Mouse (Mus musculus) forebrain, embryonic 11.5 days (tissue): ENCODE measurements around the gene Rnf169. TPM values are rescaled to one million over a fixed set of nuclear protein-coding genes. Genes with fewer than 3 reads are reported as not detected.

Experiments
- ATAC-seq: fragments of 200-750 bp; cut with Nextera tagmentation; replicated peaks from 2 replicates; pipeline ENCODE4 v1.8.0; 2017; ENCODE audit warnings: moderate TSS enrichment; ENCODE audit not compliant: low FRiP score
- DNase-seq: peaks from one replicate; pipeline ENCODE4 v3.0.0-alpha.2; 2017; ENCODE audit warnings: low spot score
- H3K27ac ChIP-seq: fragments of 300-500 bp; sonication (generic); 2 replicates; pipeline ENCODE4 v1.5.1; 2014; ENCODE audit warnings: low read depth, low read length
- H3K27me3 ChIP-seq: fragments of 300-500 bp; sonication (generic); 2 replicates; pipeline ENCODE4 v1.6.1; 2014; ENCODE audit warnings: mild to moderate bottlenecking, low read length, mixed read lengths; ENCODE audit not compliant: control insufficient read depth, insufficient read depth
- H3K36me3 ChIP-seq: fragments of 300-500 bp; sonication (generic); 2 replicates; pipeline ENCODE4 v1.6.1; 2014; ENCODE audit warnings: mild to moderate bottlenecking, low read length, moderate library complexity, mixed read lengths; ENCODE audit not compliant: control insufficient read depth, insufficient read depth
- H3K4me1 ChIP-seq: fragments of 300-500 bp; sonication (generic); replicated peaks from 2 replicates; pipeline ENCODE4 v1.6.1; 2014; ENCODE audit warnings: low read length, mixed read lengths; ENCODE audit not compliant: control insufficient read depth, insufficient read depth
- H3K4me2 ChIP-seq: fragments of 300-500 bp; sonication (generic); 2 replicates; pipeline ENCODE4 v1.6.1; 2014; ENCODE audit warnings: low read depth, mild to moderate bottlenecking, low read length, moderate library complexity, mixed read lengths; ENCODE audit not compliant: severe bottlenecking
- H3K4me3 ChIP-seq: fragments of 300-500 bp; sonication (generic); 2 replicates; pipeline ENCODE4 v1.5.1; 2014; ENCODE audit warnings: low read depth, low read length
- H3K9ac ChIP-seq: fragments of 300-500 bp; sonication (generic); 2 replicates; pipeline ENCODE4 v1.6.1; 2014; ENCODE audit warnings: low read length
- H3K9me3 ChIP-seq: fragments of 300-500 bp; sonication (generic); 2 replicates; pipeline ENCODE4 v1.6.1; 2016; ENCODE audit warnings: low read length, mixed read lengths; ENCODE audit not compliant: control insufficient read depth
- WGBS: fragments of 180-500 bp; shearing (Covaris S2); extraction: QIAGEN DNeasy Blood & Tissue Kit; methylation state at CpG from one replicate; pipeline ENCODE4 v1.1.7; 2014; 5-methylcytosine and 5-hydroxymethylcytosine counted together
- polyA plus RNA-seq: library from polyadenylated mRNA; unstranded; fragments of >200 nt; fragmentation: Nextera tagmentation; extraction: Ambion mirVana; gene quantifications from 2 replicates; pipeline ENCODE4 v1.2.1, GENCODE M21; 2014

The Rnf169 gene
- polyA plus RNA-seq, 1 experiment from 2014 or later: 7.9 TPM

DNA sequence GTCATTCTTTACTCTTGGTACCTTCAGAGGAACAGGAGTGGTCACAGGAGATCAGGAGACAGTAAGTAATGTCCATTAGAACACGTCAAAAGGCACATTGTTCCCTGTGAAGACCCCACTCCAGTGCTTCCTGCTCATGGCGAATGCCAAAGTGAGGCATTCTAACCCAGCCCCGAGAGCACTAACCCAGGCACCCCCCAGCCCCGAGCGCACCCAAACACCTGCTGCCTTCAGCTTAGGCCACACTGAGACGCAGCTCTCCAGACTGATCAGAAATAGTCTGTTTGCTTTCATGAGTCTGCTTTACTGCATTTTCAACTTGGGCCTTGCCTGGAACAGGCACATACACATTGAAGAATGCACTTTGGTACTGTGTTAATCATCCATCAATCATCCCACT is 60.3 kb downstream of the Rnf169 start:
- H3K36me3 ChIP-seq: peaks cover 3% of the 10 kb centered on the region; the same call in 1 of the 2 replicates
- no peak overlapping the region for H3K4me2 ChIP-seq
- H3K4me1 ChIP-seq: peaks cover 9% of the 10 kb centered on the region
- DNase-seq: no peak
- no peak overlapping the region for H3K9ac ChIP-seq
- H3K4me3 ChIP-seq: no peak overlapping the region
- WGBS: 91% methylated on average over 6 of the region's 6 CpGs
- peaks cover 6% of the 10 kb centered on the region for H3K27me3 ChIP-seq
- ATAC-seq: no peak
- H3K9me3 ChIP-seq: no peaks in the 10 kb centered on the region
- H3K27ac ChIP-seq: no peak overlapping the region

DNA sequence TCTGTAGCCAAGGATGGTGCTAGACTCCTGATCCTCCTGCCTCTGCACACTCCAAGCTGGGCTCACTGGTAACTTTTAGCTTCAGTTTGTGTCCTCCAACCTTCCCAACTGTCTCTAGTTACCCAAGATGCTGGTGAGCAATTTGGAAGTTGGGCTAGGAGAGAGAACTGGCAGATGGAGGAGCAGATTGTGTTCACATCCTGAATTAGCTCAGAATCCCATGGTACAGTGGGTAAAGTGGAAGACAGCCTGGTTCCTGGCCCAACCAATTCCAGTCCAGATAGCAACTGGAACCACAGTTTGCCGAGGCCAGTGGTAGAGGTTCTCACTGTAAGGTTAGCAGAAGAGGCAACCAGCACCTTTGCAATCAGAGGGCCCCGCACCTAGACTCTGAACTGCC is 61.1 kb downstream of the Rnf169 start:
- 90% methylated on average over 2 of the region's 2 CpGs for WGBS
- Histone ChIP-seq H3K9me3 (no peaks in the 10 kb centered on the region), H3K27ac (no peak overlapping the region), H3K4me1 (peaks cover 9% of the 10 kb centered on the region), H3K4me2 (no peak overlapping the region), H3K9ac (no peak overlapping the region), H3K36me3 (peaks cover under 1% of the 10 kb centered on the region; the same call in 1 of the 2 replicates), H3K4me3 (no peak overlapping the region), H3K27me3 (peaks cover 6% of the 10 kb centered on the region)
- ATAC-seq (no peak), DNase-seq (no peak)

DNA sequence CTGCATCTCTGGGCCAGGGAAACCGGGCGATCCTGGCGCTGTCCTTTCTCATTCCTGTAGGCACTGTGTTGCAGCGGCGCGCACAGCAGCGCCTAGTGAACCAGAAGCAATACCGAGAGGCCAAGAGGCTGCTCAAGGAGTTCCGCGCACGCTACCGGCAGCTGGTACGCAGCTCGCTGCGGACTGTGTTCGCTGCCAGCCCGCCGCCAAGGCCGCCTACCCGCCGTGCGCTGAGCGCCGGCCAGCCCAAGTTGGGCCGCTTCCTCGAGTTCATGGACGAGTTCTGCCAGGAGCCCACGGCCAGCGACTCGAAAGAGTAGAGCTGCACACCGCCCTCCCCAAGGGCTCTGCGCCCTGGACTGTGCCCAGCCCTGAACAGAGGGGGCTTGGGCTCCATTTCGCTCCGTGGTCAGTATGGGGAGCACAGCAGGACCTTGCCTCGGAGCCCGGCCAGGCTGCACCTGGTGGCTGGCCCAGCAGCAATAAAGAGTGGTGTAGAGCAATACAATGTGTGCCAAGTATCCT is 62.9 kb downstream of the Rnf169 start:
- H3K4me2 ChIP-seq: peak overlapping the region; percentile 79
- peak overlapping the region; percentile 31 for H3K4me3 ChIP-seq
- peak overlapping the region; percentile 57 for H3K9ac ChIP-seq
- H3K4me1 ChIP-seq: peaks cover 9% of the 10 kb centered on the region
- no peak overlapping the region for H3K27ac ChIP-seq
- DNase-seq (peak; percentile 66), ATAC-seq (peak; percentile 68)
- WGBS: 1% methylated on average over 36 of the region's 36 CpGs
- H3K9me3 ChIP-seq: no peaks in the 10 kb centered on the region
- no peaks in the 10 kb centered on the region for H3K36me3 ChIP-seq
- peaks cover 6% of the 10 kb centered on the region for H3K27me3 ChIP-seq

DNA sequence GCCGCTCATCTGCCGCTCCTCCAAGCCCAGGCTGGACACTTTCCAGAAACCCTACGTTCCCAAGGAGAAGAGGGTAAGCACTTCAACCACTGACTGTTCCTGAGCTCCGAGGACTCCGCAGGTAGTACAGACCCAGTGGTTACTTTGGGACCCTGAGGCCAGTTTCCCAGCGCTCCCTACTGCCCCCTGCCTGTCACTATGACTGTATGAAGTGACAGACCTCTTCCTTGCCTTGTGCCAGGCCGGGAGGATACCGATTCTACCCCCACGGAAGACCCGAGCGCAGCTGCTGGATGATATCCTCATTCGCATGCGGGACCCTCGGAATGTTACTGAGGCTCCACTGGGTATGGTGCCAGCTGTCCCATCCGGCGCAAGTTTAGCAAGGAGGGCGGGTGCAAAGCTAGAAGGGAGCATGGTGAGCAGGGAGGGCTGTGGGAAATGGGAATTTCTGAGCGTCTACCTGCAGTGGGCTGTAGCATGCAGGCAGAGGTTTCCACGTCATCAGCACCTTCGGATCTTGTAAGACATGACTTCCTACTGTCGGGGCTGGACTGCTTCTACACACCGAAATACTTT is 63.4 kb downstream of the Rnf169 start:
- peak overlapping the region; percentile 57 for H3K9ac ChIP-seq
- peak overlapping the region; percentile 31 for H3K4me3 ChIP-seq
- WGBS: 5% methylated on average over 22 of the region's 22 CpGs
- peaks cover 9% of the 10 kb centered on the region for H3K4me1 ChIP-seq
- H3K27me3 ChIP-seq: peaks cover 6% of the 10 kb centered on the region
- H3K9me3 ChIP-seq: no peaks in the 10 kb centered on the region
- peak overlapping the region; percentile 79 for H3K4me2 ChIP-seq
- DNase-seq (peak; percentile 77), ATAC-seq (peak; percentile 47; the same call in 1 of the 2 replicates)
- H3K36me3 ChIP-seq: no peaks in the 10 kb centered on the region
- H3K27ac ChIP-seq: no peak overlapping the region

DNA sequence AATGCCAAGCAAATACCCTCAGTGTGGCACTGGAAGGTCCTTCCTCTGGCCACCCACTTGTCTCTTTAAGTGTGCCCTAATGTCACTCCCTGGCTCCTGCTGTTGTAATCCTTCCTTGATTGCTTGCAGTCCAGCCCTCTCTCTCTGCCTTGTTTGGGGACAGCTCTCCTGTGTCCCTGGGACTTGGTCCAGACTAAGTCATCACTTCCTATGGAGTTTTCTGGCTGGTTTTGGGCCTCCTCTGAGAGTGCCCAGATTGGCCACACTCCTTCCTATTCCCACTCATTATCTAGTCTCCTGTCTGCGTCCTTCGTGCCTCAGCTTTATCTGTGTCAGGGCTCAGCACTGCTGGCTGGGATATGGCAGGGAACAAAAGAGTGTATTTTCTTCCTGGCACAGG is 64.7 kb downstream of the Rnf169 start:
- Histone ChIP-seq H3K27me3 (peaks cover 6% of the 10 kb centered on the region), H3K4me3 (no peak overlapping the region), H3K9me3 (no peaks in the 10 kb centered on the region), H3K27ac (no peak overlapping the region), H3K36me3 (no peaks in the 10 kb centered on the region), H3K9ac (no peak overlapping the region), H3K4me1 (peaks cover 9% of the 10 kb centered on the region), H3K4me2 (no peak overlapping the region)
- no peak for DNase-seq
- no peak for ATAC-seq
- WGBS: 88% methylated on average over 2 of the region's 2 CpGs

DNA sequence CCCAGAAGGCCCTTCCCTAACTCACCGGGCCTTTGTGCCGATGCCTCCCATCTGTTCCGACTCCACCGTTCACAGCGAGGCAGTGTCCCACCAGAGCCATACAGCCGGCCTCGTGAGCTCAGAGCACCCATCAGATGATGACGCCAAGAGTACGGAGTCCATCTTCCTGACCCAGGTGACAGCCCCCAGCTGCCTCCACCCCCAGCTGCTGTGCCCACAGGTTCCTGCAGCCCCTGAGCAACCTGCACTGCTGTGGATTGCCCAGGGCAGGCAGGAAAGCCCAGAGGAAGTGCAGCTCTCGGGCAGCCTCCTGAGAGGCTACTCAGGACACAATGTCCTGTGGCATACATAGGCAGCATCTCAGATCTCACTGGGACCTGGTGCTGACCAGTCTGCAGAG is 65.9 kb downstream of the Rnf169 start:
- WGBS: 88% methylated on average over 10 of the region's 10 CpGs
- no peak overlapping the region for H3K27ac ChIP-seq
- H3K4me3 ChIP-seq: no peak overlapping the region
- H3K9me3 ChIP-seq: no peaks in the 10 kb centered on the region
- no peak for ATAC-seq
- H3K9ac ChIP-seq: no peak overlapping the region
- no peaks in the 10 kb centered on the region for H3K36me3 ChIP-seq
- peaks cover 6% of the 10 kb centered on the region for H3K27me3 ChIP-seq
- peaks cover 9% of the 10 kb centered on the region for H3K4me1 ChIP-seq
- H3K4me2 ChIP-seq: no peak overlapping the region
- no peak for DNase-seq

GRCm38 (mm10) chr7:99911038-99911437 is 69.2 kb downstream of the Rnf169 start:
- no peak overlapping the region for H3K4me3 ChIP-seq
- no peak for DNase-seq
- no peak for ATAC-seq
- no peaks in the 10 kb centered on the region for H3K27me3 ChIP-seq
- 85% methylated on average over 5 of the region's 5 CpGs for WGBS
- H3K9me3 ChIP-seq: no peaks in the 10 kb centered on the region
- no peaks in the 10 kb centered on the region for H3K36me3 ChIP-seq
- H3K9ac ChIP-seq: no peak overlapping the region
- no peaks in the 10 kb centered on the region for H3K4me1 ChIP-seq
- H3K27ac ChIP-seq: no peak overlapping the region
- H3K4me2 ChIP-seq: no peak overlapping the region

GRCm38 (mm10) chr7:99907463-99907862 is 72.8 kb downstream of the Rnf169 start:
- no peaks in the 10 kb centered on the region for H3K4me1 ChIP-seq
- H3K27ac ChIP-seq: no peak overlapping the region
- 84% methylated on average over 3 of the region's 3 CpGs for WGBS
- no peak overlapping the region for H3K4me3 ChIP-seq
- H3K27me3 ChIP-seq: no peaks in the 10 kb centered on the region
- no peak overlapping the region for H3K9ac ChIP-seq
- H3K36me3 ChIP-seq: no peaks in the 10 kb centered on the region
- H3K4me2 ChIP-seq: no peak overlapping the region
- H3K9me3 ChIP-seq: no peaks in the 10 kb centered on the region
- DNase-seq (no peak), ATAC-seq (no peak)

GRCm38 (mm10) chr7:99906346-99906745 is 73.9 kb downstream of the Rnf169 start:
- no peaks in the 10 kb centered on the region for H3K27me3 ChIP-seq
- ATAC-seq: no peak
- H3K9ac ChIP-seq: no peak overlapping the region
- H3K4me2 ChIP-seq: no peak overlapping the region
- H3K27ac ChIP-seq: no peak overlapping the region
- no peak for DNase-seq
- H3K4me3 ChIP-seq: no peak overlapping the region
- no peaks in the 10 kb centered on the region for H3K36me3 ChIP-seq
- H3K4me1 ChIP-seq: no peaks in the 10 kb centered on the region
- WGBS: 79% methylated on average over 3 of the region's 3 CpGs
- no peaks in the 10 kb centered on the region for H3K9me3 ChIP-seq
